Mouse (Mus musculus): ENCODE data around the gene Faxc. TPM values are rescaled to one million over a fixed set of nuclear protein-coding genes. Genes with fewer than 3 reads are reported as not detected.
A peak's percentile ranks its signal among the peaks of the same experiment; 100 is the strongest.

The Faxc gene
- polyA plus RNA-seq (2015; fragmentation: Nextera tagmentation; extraction: Ambion mirVana): 1.3 and 1.6 TPM in 2 replicates

GRCm38 (mm10) chr4:21930971-21931771 is at the start of gene Faxc:
Gene Faxc (plus strand): TSS chr4:21931329.
- Histone ChIP-seq H3K36me3 (ENCODE audit: control insufficient read depth, insufficient read depth) (no peaks in the 10 kb centered on the region), H3K4me3 (ENCODE audit: low read length) (peak within 1 kb of the TSS; percentile 85), H3K27ac (ENCODE audit: low read length) (peak within 1 kb of the TSS; percentile 1; the same call in 1 of the 2 replicates), H3K4me1 (ENCODE audit: control insufficient read depth, insufficient read depth, low read length) (peaks cover 2% of the 10 kb centered on the region; the same call in 1 of the 2 replicates), H3K27me3 (ENCODE audit: control insufficient read depth, insufficient read depth, low read length) (no peaks in the 10 kb centered on the region), H3K4me2 (ENCODE audit: low read depth, low read length) (peak within 1 kb of the TSS; percentile 94), H3K9ac (ENCODE audit: low read length) (peak within 1 kb of the TSS; percentile 89), H3K9me3 (replicated peaks; ENCODE audit: control insufficient read depth, low read length) (no peaks in the 10 kb centered on the region)
- ATAC-seq (replicated peaks; ENCODE audit: extremely low read depth, insufficient read depth, low FRiP score): peak; percentile 83
- WGBS: under 1% methylated on average over 60 of the region's 83 CpGs

GRCm38 (mm10) chr4:21882806-21883205 is 48.3 kb upstream of the Faxc start:
- Histone ChIP-seq H3K36me3 (ENCODE audit: control insufficient read depth, insufficient read depth) (no peaks in the 10 kb centered on the region), H3K9ac (ENCODE audit: low read length) (no peak overlapping the region), H3K4me1 (ENCODE audit: control insufficient read depth, insufficient read depth, low read length) (peaks cover 6% of the 10 kb centered on the region), H3K4me2 (ENCODE audit: low read depth, low read length) (no peak overlapping the region), H3K4me3 (ENCODE audit: low read length) (no peak overlapping the region), H3K27ac (ENCODE audit: low read length) (no peak overlapping the region), H3K9me3 (replicated peaks; ENCODE audit: control insufficient read depth, low read length) (no peaks in the 10 kb centered on the region), H3K27me3 (ENCODE audit: control insufficient read depth, insufficient read depth, low read length) (no peaks in the 10 kb centered on the region)
- no peak for ATAC-seq (replicated peaks; ENCODE audit: extremely low read depth, insufficient read depth, low FRiP score)
- 90% methylated on average over 6 of the region's 6 CpGs for WGBS

DNA sequence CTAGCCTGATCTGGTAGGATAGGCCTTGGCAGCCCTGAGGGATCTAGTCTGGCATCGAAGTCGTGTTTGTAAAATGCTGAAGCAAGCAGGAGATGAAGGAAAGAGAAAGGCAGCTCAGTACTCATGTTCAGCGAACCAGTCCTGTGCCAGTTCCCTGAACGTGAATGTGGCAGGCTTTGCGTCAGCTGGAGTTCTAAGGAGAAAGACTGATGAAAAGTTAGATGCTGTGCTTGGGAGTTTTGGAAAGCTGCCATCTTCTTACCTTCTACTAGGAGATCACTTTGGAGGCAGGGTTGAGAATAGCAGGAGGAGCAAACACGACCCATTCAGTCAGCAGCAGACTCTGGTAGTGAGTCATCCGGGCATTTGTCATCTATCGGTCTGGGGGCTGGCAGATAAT is 45.3 kb upstream of the Faxc start:
- no peaks in the 10 kb centered on the region for H3K9me3 ChIP-seq (replicated peaks; ENCODE audit: control insufficient read depth, low read length)
- no peak overlapping the region for H3K9ac ChIP-seq (ENCODE audit: low read length)
- no peaks in the 10 kb centered on the region for H3K4me1 ChIP-seq (ENCODE audit: control insufficient read depth, insufficient read depth, low read length)
- no peak overlapping the region for H3K27ac ChIP-seq (ENCODE audit: low read length)
- WGBS: 74% methylated on average over 8 of the region's 8 CpGs
- no peak overlapping the region for H3K4me2 ChIP-seq (ENCODE audit: low read depth, low read length)
- no peaks in the 10 kb centered on the region for H3K27me3 ChIP-seq (ENCODE audit: control insufficient read depth, insufficient read depth, low read length)
- H3K4me3 ChIP-seq (ENCODE audit: low read length): no peak overlapping the region
- no peak for ATAC-seq (replicated peaks; ENCODE audit: extremely low read depth, insufficient read depth, low FRiP score)
- H3K36me3 ChIP-seq (ENCODE audit: control insufficient read depth, insufficient read depth): no peaks in the 10 kb centered on the region

GRCm38 (mm10) chr4:21931772-21932630 is 872 bp downstream of the Faxc start:
- WGBS: 14% methylated on average over 23 of the region's 23 CpGs
- ATAC-seq (replicated peaks; ENCODE audit: extremely low read depth, insufficient read depth, low FRiP score): peak; percentile 18; the same call in 1 of the 2 replicates

DNA sequence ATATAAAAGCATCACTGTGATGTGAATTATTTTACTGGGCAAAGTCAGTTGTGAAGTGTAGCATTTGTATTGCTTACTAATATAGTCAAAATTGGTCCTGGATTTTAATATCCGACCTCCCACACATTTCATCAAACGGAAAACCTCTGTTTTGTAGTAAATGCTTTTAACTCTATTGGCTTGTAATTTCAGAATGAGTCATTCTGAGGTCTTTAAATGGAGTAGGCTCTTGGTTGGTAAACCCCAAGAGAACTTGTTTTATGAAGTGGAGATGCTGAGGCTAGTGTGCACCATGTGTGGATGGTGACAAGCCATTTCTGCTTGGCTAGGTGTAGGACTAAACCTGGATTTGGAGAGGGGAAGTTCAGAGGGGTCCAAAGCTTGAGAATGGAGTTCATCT is 4.2 kb downstream of the Faxc start:
- 79% methylated on average over 2 of the region's 2 CpGs for WGBS
- ATAC-seq (replicated peaks; ENCODE audit: extremely low read depth, insufficient read depth, low FRiP score): no peak
- H3K4me3 ChIP-seq (ENCODE audit: low read length): no peak overlapping the region

More at GRCm38 (mm10) chr4:21931772-21932630, 872 bp downstream of the Faxc start:
- Histone ChIP-seq H3K4me2 (ENCODE audit: low read depth, low read length) (peak overlapping the region; percentile 94), H3K27me3 (ENCODE audit: control insufficient read depth, insufficient read depth, low read length) (no peaks in the 10 kb centered on the region), H3K36me3 (ENCODE audit: control insufficient read depth, insufficient read depth) (no peaks in the 10 kb centered on the region), H3K9me3 (replicated peaks; ENCODE audit: control insufficient read depth, low read length) (no peaks in the 10 kb centered on the region), H3K27ac (ENCODE audit: low read length) (peak overlapping the region; percentile 1; the same call in 1 of the 2 replicates), H3K9ac (ENCODE audit: low read length) (peak overlapping the region; percentile 89), H3K4me1 (ENCODE audit: control insufficient read depth, insufficient read depth, low read length) (peaks cover 2% of the 10 kb centered on the region; the same call in 1 of the 2 replicates), H3K4me3 (ENCODE audit: low read length) (peak overlapping the region; percentile 85)

GRCm38 (mm10) chr4:21936424-21936823 is 5.3 kb downstream of the Faxc start:
- H3K4me2 ChIP-seq (ENCODE audit: low read depth, low read length): no peak overlapping the region
- H3K9me3 ChIP-seq (replicated peaks; ENCODE audit: control insufficient read depth, low read length): no peaks in the 10 kb centered on the region
- no peaks in the 10 kb centered on the region for H3K4me1 ChIP-seq (ENCODE audit: control insufficient read depth, insufficient read depth, low read length)
- no peaks in the 10 kb centered on the region for H3K27me3 ChIP-seq (ENCODE audit: control insufficient read depth, insufficient read depth, low read length)
- H3K36me3 ChIP-seq (ENCODE audit: control insufficient read depth, insufficient read depth): no peaks in the 10 kb centered on the region
- 89% methylated on average over 9 of the region's 9 CpGs for WGBS
- ATAC-seq (replicated peaks; ENCODE audit: extremely low read depth, insufficient read depth, low FRiP score): no peak
- H3K9ac ChIP-seq (ENCODE audit: low read length): no peak overlapping the region
- no peak overlapping the region for H3K4me3 ChIP-seq (ENCODE audit: low read length)
- H3K27ac ChIP-seq (ENCODE audit: low read length): no peak overlapping the region

More for the DNA sequence above, 4.2 kb downstream of the Faxc start:
- H3K9me3 ChIP-seq (replicated peaks; ENCODE audit: control insufficient read depth, low read length): no peaks in the 10 kb centered on the region
- no peak overlapping the region for H3K27ac ChIP-seq (ENCODE audit: low read length)
- no peaks in the 10 kb centered on the region for H3K36me3 ChIP-seq (ENCODE audit: control insufficient read depth, insufficient read depth)
- H3K4me1 ChIP-seq (ENCODE audit: control insufficient read depth, insufficient read depth, low read length): peaks cover 2% of the 10 kb centered on the region; the same call in 1 of the 2 replicates
- no peak overlapping the region for H3K4me2 ChIP-seq (ENCODE audit: low read depth, low read length)
- no peak overlapping the region for H3K9ac ChIP-seq (ENCODE audit: low read length)
- no peaks in the 10 kb centered on the region for H3K27me3 ChIP-seq (ENCODE audit: control insufficient read depth, insufficient read depth, low read length)

GRCm38 (mm10) chr4:21937890-21938289 is 6.8 kb downstream of the Faxc start:
- Histone ChIP-seq H3K4me3 (ENCODE audit: low read length) (no peak overlapping the region), H3K27me3 (ENCODE audit: control insufficient read depth, insufficient read depth, low read length) (no peaks in the 10 kb centered on the region), H3K4me1 (ENCODE audit: control insufficient read depth, insufficient read depth, low read length) (no peaks in the 10 kb centered on the region), H3K9me3 (replicated peaks; ENCODE audit: control insufficient read depth, low read length) (no peaks in the 10 kb centered on the region), H3K4me2 (ENCODE audit: low read depth, low read length) (no peak overlapping the region), H3K36me3 (ENCODE audit: control insufficient read depth, insufficient read depth) (no peaks in the 10 kb centered on the region), H3K9ac (ENCODE audit: low read length) (no peak overlapping the region), H3K27ac (ENCODE audit: low read length) (no peak overlapping the region)
- ATAC-seq (replicated peaks; ENCODE audit: extremely low read depth, insufficient read depth, low FRiP score): no peak
- WGBS: 82% methylated on average over 8 of the region's 8 CpGs

DNA sequence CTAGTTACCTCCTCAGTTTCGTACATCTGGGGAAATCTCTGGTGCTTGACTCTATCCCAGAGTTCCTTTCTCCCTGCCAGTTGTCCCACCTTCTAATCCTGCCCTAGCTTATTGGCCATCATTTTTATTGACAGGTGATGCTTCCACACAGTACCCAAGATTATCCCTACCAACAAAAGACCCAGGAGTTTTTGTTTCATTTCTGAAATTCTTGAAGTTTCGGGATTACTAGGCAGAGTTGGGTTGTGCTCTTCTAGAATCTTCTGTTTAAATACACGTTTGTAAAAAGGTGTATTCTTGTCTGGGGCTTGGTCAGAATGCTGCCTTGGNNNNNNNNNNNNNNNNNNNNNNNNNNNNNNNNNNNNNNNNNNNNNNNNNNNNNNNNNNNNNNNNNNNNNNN is 13.5 kb downstream of the Faxc start:
- Histone ChIP-seq H3K4me1 (ENCODE audit: control insufficient read depth, insufficient read depth, low read length) (no peaks in the 10 kb centered on the region), H3K4me3 (ENCODE audit: low read length) (no peak overlapping the region), H3K4me2 (ENCODE audit: low read depth, low read length) (no peak overlapping the region), H3K27ac (ENCODE audit: low read length) (no peak overlapping the region), H3K36me3 (ENCODE audit: control insufficient read depth, insufficient read depth) (no peaks in the 10 kb centered on the region), H3K9me3 (replicated peaks; ENCODE audit: control insufficient read depth, low read length) (no peaks in the 10 kb centered on the region), H3K27me3 (ENCODE audit: control insufficient read depth, insufficient read depth, low read length) (no peaks in the 10 kb centered on the region), H3K9ac (ENCODE audit: low read length) (no peak overlapping the region)
- no peak for ATAC-seq (replicated peaks; ENCODE audit: extremely low read depth, insufficient read depth, low FRiP score)
- 86% methylated on average over 3 of the region's 3 CpGs for WGBS

- Histone ChIP-seq H3K4me3 (ENCODE audit: low read length) (no peak overlapping the region), H3K27me3 (ENCODE audit: control insufficient read depth, insufficient read depth, low read length) (no peaks in the 10 kb centered on the region), H3K9me3 (replicated peaks; ENCODE audit: control insufficient read depth, low read length) (no peaks in the 10 kb centered on the region), H3K9ac (ENCODE audit: low read length) (no peak overlapping the region), H3K4me1 (ENCODE audit: control insufficient read depth, insufficient read depth, low read length) (peaks cover 4% of the 10 kb centered on the region), H3K4me2 (ENCODE audit: low read depth, low read length) (no peak overlapping the region), H3K27ac (ENCODE audit: low read length) (no peak overlapping the region), H3K36me3 (ENCODE audit: control insufficient read depth, insufficient read depth) (no peaks in the 10 kb centered on the region)
- 37% methylated on average over 6 of the region's 6 CpGs for WGBS
- ATAC-seq (replicated peaks; ENCODE audit: extremely low read depth, insufficient read depth, low FRiP score): no peak
Observed at GRCm38 (mm10) chr4:21951444-21951843, 20.3 kb downstream of the Faxc start.

Measured in heart, embryonic 16.5 days (tissue).